Mouse (Mus musculus): ENCODE results near the gene Ap3b2.

DNA sequence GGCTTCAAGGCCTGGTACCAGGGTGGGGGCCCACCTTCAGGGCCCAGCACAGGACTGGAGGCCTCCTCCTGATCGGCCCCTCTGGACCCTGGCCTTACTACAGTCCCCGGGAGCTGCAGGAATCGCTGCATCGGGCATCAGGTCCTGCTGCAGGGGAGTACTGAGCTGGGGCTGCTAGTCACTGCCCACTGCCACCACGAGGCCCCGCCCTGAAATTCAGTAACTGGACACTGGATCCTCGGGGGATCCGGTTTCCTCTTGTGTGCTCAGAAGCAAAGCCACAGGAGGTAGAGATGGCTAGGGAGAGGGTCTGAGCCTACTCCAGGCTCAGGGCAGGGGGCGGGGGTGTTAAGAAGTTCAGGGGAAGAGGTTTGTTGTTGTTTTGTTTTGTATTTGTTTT lies 4.1 kb downstream of the Ap3b2 start:
- no peak for TF ChIP-seq CTCF (IDR thresholded peaks at IDR 0.05)
- no peak for TF ChIP-seq POLR2A (IDR thresholded peaks at IDR 0.05; ENCODE audit: insufficient read depth, low read depth, low read length)
- no peak for TF ChIP-seq EP300 (IDR thresholded peaks at IDR 0.05; ENCODE audit: insufficient read depth, low read depth, low read length)

Measured in heart, adult 2 months (tissue).